Mouse (Mus musculus) forebrain, embryonic 14.5 days (tissue): ENCODE measurements around the gene Tacc3. TPM values are rescaled to one million over a fixed set of nuclear protein-coding genes. Genes with fewer than 3 reads are reported as not detected.

Source experiments
- ATAC-seq: fragments of 200-750 bp; cut with Nextera tagmentation; 2 replicates; pipeline ENCODE4 v1.8.0; 2017; ENCODE audit warnings: mild to moderate bottlenecking, moderate library complexity
- DNase-seq: peaks from one replicate; pipeline ENCODE4 v3.0.0-alpha.2; 2015; ENCODE audit warnings: low spot score
- H3K27ac ChIP-seq: fragments of 300-500 bp; sonication (generic); 2 replicates; pipeline ENCODE4 v1.5.1; 2014; ENCODE audit warnings: low read depth, mild to moderate bottlenecking, control low read depth, low read length, moderate library complexity
- H3K27me3 ChIP-seq: fragments of 300-500 bp; sonication (generic); replicated peaks from 2 replicates; pipeline ENCODE4 v1.6.1; 2014; ENCODE audit warnings: low read length, control low read depth, mixed read lengths; ENCODE audit not compliant: control insufficient read depth, insufficient read depth
- H3K36me3 ChIP-seq: fragments of 300-500 bp; sonication (generic); 2 replicates; pipeline ENCODE4 v1.6.1; 2014; ENCODE audit warnings: low read length, control low read depth; ENCODE audit not compliant: control insufficient read depth, insufficient read depth
- H3K4me1 ChIP-seq: fragments of 300-500 bp; sonication (generic); 2 replicates; pipeline ENCODE4 v1.6.1; 2014; ENCODE audit warnings: antibody characterized with exemption, low read length, control low read depth; ENCODE audit not compliant: control insufficient read depth, insufficient read depth
- H3K4me2 ChIP-seq: fragments of 300-500 bp; sonication (generic); 2 replicates; pipeline ENCODE4 v1.6.1; 2014; ENCODE audit warnings: mild to moderate bottlenecking, control low read depth, low read length
- H3K4me3 ChIP-seq: fragments of 300-500 bp; sonication (generic); 2 replicates; pipeline ENCODE4 v1.5.1; 2014; ENCODE audit warnings: low read depth, low read length, control low read depth
- H3K9ac ChIP-seq: fragments of 300-500 bp; sonication (generic); 2 replicates; pipeline ENCODE4 v1.6.1; 2014; ENCODE audit warnings: mild to moderate bottlenecking, low read length, control low read depth, moderate library complexity
- H3K9me3 ChIP-seq: fragments of 300-500 bp; sonication (generic); replicated peaks from 2 replicates; pipeline ENCODE4 v1.6.1; 2016; ENCODE audit warnings: low read length, control low read depth, mixed read lengths; ENCODE audit not compliant: control insufficient read depth
- WGBS: fragments of 180-500 bp; shearing (Covaris S2); extraction: QIAGEN DNeasy Blood & Tissue Kit; methylation state at CpG from one replicate; pipeline ENCODE4 v1.1.7; 2014; 5-methylcytosine and 5-hydroxymethylcytosine counted together
- polyA plus RNA-seq: library from polyadenylated mRNA; unstranded; fragments of >200 nt; fragmentation: Nextera tagmentation; extraction: Ambion mirVana; gene quantifications from 2 replicates; pipeline ENCODE4 v1.2.1, GENCODE M21; 2014

Tacc3 gene
- polyA plus RNA-seq, 1 experiment from 2014 or later = 98.2 TPM

DNA sequence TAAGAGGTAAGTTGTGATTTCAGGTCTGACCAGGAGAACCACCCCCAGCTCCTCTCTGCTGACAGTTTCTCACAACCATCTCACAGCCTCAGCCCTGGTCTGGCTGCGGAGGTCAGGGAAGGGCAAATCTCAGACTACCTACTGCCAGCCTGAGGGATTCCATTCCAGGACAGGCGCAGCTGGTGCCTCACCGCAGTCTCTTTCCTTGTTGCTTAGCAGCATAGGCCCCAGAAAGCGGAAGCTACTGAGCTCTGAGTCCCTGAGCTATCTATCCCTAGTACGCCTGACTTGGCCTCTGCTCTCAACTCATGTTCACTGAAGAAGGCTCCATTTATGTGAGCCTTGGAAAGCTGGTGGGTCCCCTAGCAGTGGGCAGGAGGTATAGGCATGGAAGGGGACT lies 60.5 kb downstream of the Tacc3 start:
- no peak overlapping the region for H3K9ac ChIP-seq
- H3K36me3 ChIP-seq = no peaks in the 10 kb centered on the region
- H3K4me1 ChIP-seq = peaks cover 13% of the 10 kb centered on the region
- no peak overlapping the region for H3K4me3 ChIP-seq
- ATAC-seq (no peak), DNase-seq (no peak)
- no peaks in the 10 kb centered on the region for H3K27me3 ChIP-seq
- H3K27ac ChIP-seq = no peak overlapping the region
- H3K9me3 ChIP-seq = no peaks in the 10 kb centered on the region
- 82% methylated on average over 5 of the region's 5 CpGs for WGBS
- H3K4me2 ChIP-seq = no peak overlapping the region

DNA sequence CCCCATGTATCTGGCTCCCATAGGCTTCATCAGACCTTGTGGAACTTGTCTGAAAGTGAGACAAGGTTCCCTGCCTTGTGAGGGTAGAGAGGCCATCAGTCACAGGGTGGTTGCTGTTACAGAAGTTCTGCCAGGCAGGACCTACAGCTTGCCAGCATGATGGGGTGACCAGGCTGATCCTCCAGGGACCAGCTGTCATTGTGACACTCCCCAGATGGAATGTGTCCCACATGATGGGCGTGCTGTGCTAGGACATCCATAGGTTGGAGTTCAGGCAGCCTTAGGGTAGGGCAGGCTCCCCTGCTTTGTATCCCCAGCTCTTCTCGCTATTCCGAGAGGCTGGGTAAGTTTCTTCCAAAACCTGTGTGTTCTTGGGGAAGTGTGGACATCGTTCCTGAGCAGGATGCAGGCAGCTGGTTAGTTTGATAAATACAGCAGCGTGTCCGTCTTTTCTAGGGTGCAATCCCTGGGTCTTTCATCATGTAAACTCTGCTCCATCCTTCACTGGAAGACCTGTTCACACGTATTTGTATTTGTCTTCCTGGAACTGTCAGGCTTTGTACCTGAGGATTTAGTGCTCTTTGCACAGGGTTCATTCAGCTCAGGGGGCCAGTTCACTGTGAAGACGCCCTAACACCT lies 63.0 kb downstream of the Tacc3 start:
- WGBS = 15% methylated on average over 8 of the region's 8 CpGs
- no peaks in the 10 kb centered on the region for H3K9me3 ChIP-seq
- peak overlapping the region; percentile 72 for H3K4me3 ChIP-seq
- H3K4me2 ChIP-seq = peak overlapping the region; percentile 95
- ATAC-seq (no peak), DNase-seq (no peak)
- H3K36me3 ChIP-seq = 0 out of 2 replicates have a peak, but pooled peaks cover 4% of the 10 kb centered on the region
- peaks cover 20% of the 10 kb centered on the region for H3K4me1 ChIP-seq
- H3K9ac ChIP-seq = peak overlapping the region; percentile 89
- no peaks in the 10 kb centered on the region for H3K27me3 ChIP-seq
- peak overlapping the region; percentile 52; the same call in 1 of the 2 replicates for H3K27ac ChIP-seq

DNA sequence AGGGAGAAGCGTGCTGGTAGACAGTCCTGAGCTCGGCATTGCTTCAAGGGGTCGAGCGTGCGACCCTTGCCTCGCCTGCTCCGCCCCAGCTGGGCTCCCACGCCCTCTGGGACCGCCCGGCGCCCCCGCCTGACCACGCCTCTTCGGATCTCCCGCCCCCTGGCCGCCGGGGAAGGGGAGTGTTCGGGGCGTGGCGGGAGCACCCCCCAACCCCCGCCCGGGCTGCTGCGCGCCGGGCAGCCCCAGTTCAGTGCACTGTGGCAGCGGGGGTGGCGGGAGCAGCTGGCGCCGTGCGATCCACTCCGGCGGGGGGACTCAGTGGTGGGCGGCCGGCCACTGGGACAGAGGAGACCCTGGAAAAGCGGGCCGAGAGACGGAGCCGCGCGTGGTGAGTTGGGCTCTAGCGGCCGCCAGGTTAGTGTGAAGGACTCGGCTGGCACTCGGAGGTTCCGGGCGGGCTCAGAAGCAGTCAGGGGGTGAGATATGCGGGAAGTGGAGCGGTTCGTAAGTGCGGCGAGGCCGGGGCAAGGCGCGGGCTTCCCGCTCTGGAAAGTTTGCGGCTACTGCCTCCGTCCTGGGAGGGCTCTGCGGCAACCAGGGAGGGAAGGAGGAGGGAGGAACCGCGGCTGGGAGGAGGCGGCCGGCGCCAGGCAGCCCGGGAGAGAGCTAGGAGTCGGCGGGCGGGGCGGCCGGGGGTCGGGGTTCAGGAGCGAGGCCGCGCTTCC lies 63.8 kb downstream of the Tacc3 start, which contains the start of gene Fgfr3:
Gene Fgfr3 (plus strand): TSS at position 134 of the 725 bp plus-strand sequence.
- Histone ChIP-seq H3K36me3 (0 out of 2 replicates have a peak, but pooled peaks cover 4% of the 10 kb centered on the region), H3K4me2 (peak within 1 kb of the TSS; percentile 95), H3K27ac (peak within 1 kb of the TSS; percentile 83), H3K4me1 (peaks cover 20% of the 10 kb centered on the region), H3K27me3 (no peaks in the 10 kb centered on the region), H3K9ac (peak within 1 kb of the TSS; percentile 89), H3K9me3 (no peaks in the 10 kb centered on the region), H3K4me3 (peak within 1 kb of the TSS; percentile 72)
- ATAC-seq (peak; percentile 79), DNase-seq (peak; percentile 75)
- under 1% methylated on average over 55 of the region's 73 CpGs for WGBS

DNA sequence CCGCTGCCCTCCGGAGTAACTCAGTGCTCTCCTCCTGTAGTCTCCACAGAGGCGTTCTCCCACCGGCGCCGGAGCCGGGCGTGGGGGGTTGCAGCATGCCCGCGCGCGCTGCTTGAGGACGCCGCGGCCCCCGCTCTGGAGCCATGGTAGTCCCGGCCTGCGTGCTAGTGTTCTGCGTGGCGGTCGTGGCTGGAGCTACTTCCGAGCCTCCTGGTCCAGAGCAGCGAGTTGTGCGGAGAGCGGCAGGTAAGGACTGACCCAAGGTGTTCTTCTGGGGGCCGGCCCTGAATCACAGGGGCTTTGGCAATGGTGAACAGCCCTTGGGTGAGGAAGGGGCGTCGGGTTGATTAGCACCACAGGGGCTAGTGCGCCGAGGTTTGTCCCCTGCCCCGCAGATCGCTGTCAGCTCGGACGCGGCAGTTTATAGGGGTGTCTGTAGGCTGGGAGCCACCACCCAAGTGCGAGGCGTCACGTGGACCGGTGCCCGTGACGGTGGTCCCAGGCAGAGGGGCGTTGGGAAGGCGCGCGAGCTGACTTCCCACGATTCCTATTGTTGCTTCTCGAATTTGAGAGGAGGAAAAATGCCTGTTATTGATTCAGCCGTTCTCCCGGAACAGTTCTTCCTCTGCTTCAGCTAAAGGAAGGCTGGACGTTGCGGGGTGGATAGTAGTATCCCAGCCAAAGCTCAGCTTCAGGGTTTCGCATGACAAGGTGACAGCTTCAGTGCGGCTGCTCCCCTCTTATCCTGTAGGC lies 64.5 kb downstream of the Tacc3 start:
- Histone ChIP-seq H3K9me3 (no peaks in the 10 kb centered on the region), H3K36me3 (0 out of 2 replicates have a peak, but pooled peaks cover 4% of the 10 kb centered on the region), H3K4me2 (peak overlapping the region; percentile 95), H3K4me3 (peak overlapping the region; percentile 72), H3K27me3 (no peaks in the 10 kb centered on the region), H3K4me1 (peaks cover 20% of the 10 kb centered on the region), H3K9ac (peak overlapping the region; percentile 89), H3K27ac (peak overlapping the region; percentile 83)
- ATAC-seq (0 out of 2 replicates have a peak, but pooled peaks have one; percentile 21), DNase-seq (peak; percentile 48)
- under 1% methylated on average over 53 of the region's 53 CpGs for WGBS

DNA sequence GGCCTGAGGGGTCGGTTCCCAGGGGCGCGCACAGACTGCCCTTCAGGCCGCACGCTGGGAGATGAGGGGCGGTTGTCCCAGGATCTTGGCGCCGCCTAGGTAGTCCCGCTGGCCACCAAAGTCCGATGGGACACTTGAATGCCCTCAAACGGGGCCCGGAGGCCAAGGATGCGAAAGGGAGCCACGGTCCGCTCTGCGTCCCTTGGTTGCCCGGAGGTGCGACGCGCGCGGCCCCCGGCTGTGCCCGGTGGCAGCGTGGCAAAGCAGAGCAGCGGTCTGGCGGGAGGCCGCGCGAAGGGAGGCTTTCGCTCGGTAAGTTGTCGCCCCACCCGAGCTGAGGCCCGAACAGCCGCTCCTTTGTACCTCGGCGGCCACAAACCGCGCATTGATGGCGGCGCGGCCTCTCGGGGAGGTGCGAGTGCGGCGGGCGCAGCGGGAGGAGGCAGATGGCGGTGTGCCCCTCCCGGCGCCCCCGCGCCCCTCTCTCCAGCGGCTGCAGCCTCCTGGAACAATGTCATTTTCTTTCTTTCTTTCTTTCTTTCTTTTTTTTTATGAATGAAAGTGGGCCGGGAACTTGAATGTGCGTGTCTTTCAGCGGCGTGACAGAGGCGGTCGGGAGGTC lies 65.2 kb downstream of the Tacc3 start:
- WGBS = under 1% methylated on average over 60 of the region's 61 CpGs
- peaks cover 6% of the 10 kb centered on the region for H3K36me3 ChIP-seq
- H3K9me3 ChIP-seq = no peaks in the 10 kb centered on the region
- H3K27me3 ChIP-seq = no peaks in the 10 kb centered on the region
- peak; percentile 33 for ATAC-seq
- peak overlapping the region; percentile 83 for H3K27ac ChIP-seq
- H3K4me3 ChIP-seq = peak overlapping the region; percentile 72
- H3K4me1 ChIP-seq = peaks cover 20% of the 10 kb centered on the region
- peak; percentile 62 for DNase-seq
- H3K9ac ChIP-seq = peak overlapping the region; percentile 89
- H3K4me2 ChIP-seq = peak overlapping the region; percentile 95

DNA sequence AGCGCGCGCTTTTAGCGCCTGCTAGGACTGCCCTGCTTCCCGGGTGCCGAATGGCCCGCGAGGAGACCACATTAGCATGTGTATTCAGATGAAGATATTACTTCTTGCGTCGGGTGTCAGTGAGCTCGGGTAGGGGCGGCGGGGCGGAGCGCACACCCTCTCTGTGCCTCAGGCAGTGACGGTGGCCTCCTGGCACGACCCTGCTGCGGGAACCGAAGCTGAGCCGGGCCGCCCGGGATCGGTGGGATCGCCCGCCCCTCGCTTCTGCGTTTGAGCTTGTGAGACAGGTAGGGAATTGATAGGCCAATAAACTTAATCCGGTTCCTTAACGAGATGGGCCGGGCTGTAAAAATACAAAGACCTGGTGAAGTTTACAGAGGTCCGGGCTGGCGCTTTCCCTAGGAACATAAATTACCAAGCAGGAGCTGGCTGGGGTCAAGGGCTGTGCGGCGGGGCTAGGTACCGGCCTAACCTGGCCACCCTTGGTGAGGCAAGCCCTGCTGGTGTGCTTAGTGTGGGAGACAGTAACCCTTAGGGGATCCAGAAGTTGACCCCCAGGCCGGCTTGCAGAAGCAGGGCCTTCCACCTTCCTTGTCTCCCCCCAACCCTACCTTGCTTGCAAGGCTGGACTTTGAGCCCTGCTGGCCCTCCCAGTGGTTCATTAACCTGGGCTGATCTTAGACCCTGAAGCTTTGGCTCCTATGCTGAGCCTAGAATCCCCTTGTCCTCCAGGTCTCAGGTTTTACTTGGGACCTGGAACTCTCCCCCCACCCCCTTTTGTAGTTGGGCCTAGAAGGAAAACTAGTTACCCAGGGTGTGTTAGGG lies 65.9 kb downstream of the Tacc3 start:
- peak overlapping the region; percentile 72 for H3K4me3 ChIP-seq
- WGBS = 2% methylated on average over 36 of the region's 36 CpGs
- H3K9ac ChIP-seq = peak overlapping the region; percentile 89
- H3K4me2 ChIP-seq = peak overlapping the region; percentile 95
- ATAC-seq = peak; percentile 44
- peaks cover 20% of the 10 kb centered on the region for H3K4me1 ChIP-seq
- no peaks in the 10 kb centered on the region for H3K9me3 ChIP-seq
- no peak for DNase-seq
- peaks cover 11% of the 10 kb centered on the region for H3K36me3 ChIP-seq
- H3K27me3 ChIP-seq = no peaks in the 10 kb centered on the region
- H3K27ac ChIP-seq = peak overlapping the region; percentile 83

DNA sequence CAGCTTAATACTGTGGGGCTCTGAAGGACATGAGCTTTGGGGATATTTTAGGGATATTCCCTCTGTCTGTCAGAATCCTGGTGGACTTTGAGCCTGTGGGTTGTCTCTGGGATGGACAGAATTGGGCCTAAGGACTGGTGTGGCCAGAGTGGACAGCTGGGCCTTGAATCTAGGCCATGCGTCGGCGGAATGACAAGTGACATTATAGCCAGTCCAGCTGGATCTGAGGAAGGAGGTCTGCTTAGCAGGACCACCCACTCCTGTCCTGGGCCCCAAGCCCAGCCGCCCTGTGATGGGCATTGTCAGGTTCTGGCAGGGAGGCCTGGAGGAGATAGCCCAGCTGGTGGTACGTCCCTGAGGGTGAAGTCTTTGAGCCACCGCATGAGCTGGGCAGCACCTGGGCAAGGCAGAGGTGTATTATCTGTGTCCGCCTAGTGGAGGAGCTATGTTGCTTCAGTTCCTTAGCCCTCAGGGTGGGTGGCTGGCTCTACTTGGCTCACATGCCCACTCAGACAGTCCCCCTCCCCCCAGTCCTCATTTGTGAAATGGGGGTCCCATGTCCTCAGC lies 68.2 kb downstream of the Tacc3 start:
- Histone ChIP-seq H3K4me1 (peaks cover 16% of the 10 kb centered on the region), H3K36me3 (peaks cover 30% of the 10 kb centered on the region), H3K9ac (peak overlapping the region; percentile 89), H3K27me3 (no peaks in the 10 kb centered on the region), H3K4me2 (peak overlapping the region; percentile 95), H3K9me3 (no peaks in the 10 kb centered on the region), H3K4me3 (peak overlapping the region; percentile 72; the same call in 1 of the 2 replicates), H3K27ac (0 out of 2 replicates have a peak overlapping the region, but pooled peaks have one; percentile 9)
- DNase-seq (no peak), ATAC-seq (no peak)
- 65% methylated on average over 7 of the region's 7 CpGs for WGBS
